Mouse (Mus musculus): ENCODE measurements at regions not wholly inside any gene's neighbourhood (a gene's known extent, or its start where the extent isn't known, plus 50 kb on each side); places are given as distances from the start of the nearest gene placed in this dataset.

GRCm38 (mm10) chr12:88605939-88606338, 116.7 kb upstream of the Nrxn3 start:
- H3K27me3 ChIP-seq (ENCODE audit: control insufficient read depth, insufficient read depth, low read length) = no peaks in the 10 kb centered on the region
- no peak for TF ChIP-seq POLR2A (IDR thresholded peaks at IDR 0.05; ENCODE audit: extremely low read depth, insufficient read depth, low read length)
- TF ChIP-seq CTCF (IDR thresholded peaks at IDR 0.05; ENCODE audit: low read depth, low read length) = no peak
- H3K36me3 ChIP-seq (ENCODE audit: control insufficient read depth, insufficient read depth, low read length) = no peaks in the 10 kb centered on the region
- H3K4me3 ChIP-seq (ENCODE audit: insufficient read depth, low read depth, low read length) = no peak overlapping the region
- no peaks in the 10 kb centered on the region for H3K4me1 ChIP-seq (ENCODE audit: control insufficient read depth, insufficient read depth, low read length)
- no peak for DNase-seq (ENCODE audit: extremely low read depth, low read depth, low spot score)
- H3K79me2 ChIP-seq (ENCODE audit: control insufficient read depth, insufficient read depth, low read length) = no peaks in the 10 kb centered on the region
- H3K27ac ChIP-seq (replicated peaks; ENCODE audit: insufficient read depth, low read depth, low read length) = no peak overlapping the region
- no peak overlapping the region for H3K9ac ChIP-seq (ENCODE audit: low read depth, low read length)

GRCm38 (mm10) chr12:88620084-88620483, 102.6 kb upstream of the Nrxn3 start:
- no peaks in the 10 kb centered on the region for H3K27me3 ChIP-seq (ENCODE audit: control insufficient read depth, insufficient read depth, low read length)
- 27% methylated on average over 2 of the region's 2 CpGs for WGBS
- H3K27ac ChIP-seq (replicated peaks; ENCODE audit: insufficient read depth, low read depth, low read length) = no peak overlapping the region
- no peak for DNase-seq (ENCODE audit: extremely low read depth, low read depth, low spot score)
- no peak overlapping the region for H3K9ac ChIP-seq (ENCODE audit: low read depth, low read length)
- no peak overlapping the region for H3K4me3 ChIP-seq (ENCODE audit: insufficient read depth, low read depth, low read length)
- H3K79me2 ChIP-seq (ENCODE audit: control insufficient read depth, insufficient read depth, low read length) = no peaks in the 10 kb centered on the region
- no peaks in the 10 kb centered on the region for H3K4me1 ChIP-seq (ENCODE audit: control insufficient read depth, insufficient read depth, low read length)
- TF ChIP-seq CTCF (IDR thresholded peaks at IDR 0.05; ENCODE audit: low read depth, low read length) (no peak), POLR2A (IDR thresholded peaks at IDR 0.05; ENCODE audit: extremely low read depth, insufficient read depth, low read length) (no peak)
- H3K36me3 ChIP-seq (ENCODE audit: control insufficient read depth, insufficient read depth, low read length) = no peaks in the 10 kb centered on the region

GRCm38 (mm10) chr12:88644281-88644680, 78.4 kb upstream of the Nrxn3 start:
- no peak overlapping the region for H3K27ac ChIP-seq (replicated peaks; ENCODE audit: insufficient read depth, low read depth, low read length)
- no peak overlapping the region for H3K4me3 ChIP-seq (ENCODE audit: insufficient read depth, low read depth, low read length)
- DNase-seq (ENCODE audit: extremely low read depth, low read depth, low spot score) = no peak
- H3K27me3 ChIP-seq (ENCODE audit: control insufficient read depth, insufficient read depth, low read length) = no peaks in the 10 kb centered on the region
- H3K36me3 ChIP-seq (ENCODE audit: control insufficient read depth, insufficient read depth, low read length) = no peaks in the 10 kb centered on the region
- no peak overlapping the region for H3K9ac ChIP-seq (ENCODE audit: low read depth, low read length)
- no peaks in the 10 kb centered on the region for H3K4me1 ChIP-seq (ENCODE audit: control insufficient read depth, insufficient read depth, low read length)
- no peaks in the 10 kb centered on the region for H3K79me2 ChIP-seq (ENCODE audit: control insufficient read depth, insufficient read depth, low read length)
- TF ChIP-seq CTCF (IDR thresholded peaks at IDR 0.05; ENCODE audit: low read depth, low read length) (no peak), POLR2A (IDR thresholded peaks at IDR 0.05; ENCODE audit: extremely low read depth, insufficient read depth, low read length) (no peak)

DNA sequence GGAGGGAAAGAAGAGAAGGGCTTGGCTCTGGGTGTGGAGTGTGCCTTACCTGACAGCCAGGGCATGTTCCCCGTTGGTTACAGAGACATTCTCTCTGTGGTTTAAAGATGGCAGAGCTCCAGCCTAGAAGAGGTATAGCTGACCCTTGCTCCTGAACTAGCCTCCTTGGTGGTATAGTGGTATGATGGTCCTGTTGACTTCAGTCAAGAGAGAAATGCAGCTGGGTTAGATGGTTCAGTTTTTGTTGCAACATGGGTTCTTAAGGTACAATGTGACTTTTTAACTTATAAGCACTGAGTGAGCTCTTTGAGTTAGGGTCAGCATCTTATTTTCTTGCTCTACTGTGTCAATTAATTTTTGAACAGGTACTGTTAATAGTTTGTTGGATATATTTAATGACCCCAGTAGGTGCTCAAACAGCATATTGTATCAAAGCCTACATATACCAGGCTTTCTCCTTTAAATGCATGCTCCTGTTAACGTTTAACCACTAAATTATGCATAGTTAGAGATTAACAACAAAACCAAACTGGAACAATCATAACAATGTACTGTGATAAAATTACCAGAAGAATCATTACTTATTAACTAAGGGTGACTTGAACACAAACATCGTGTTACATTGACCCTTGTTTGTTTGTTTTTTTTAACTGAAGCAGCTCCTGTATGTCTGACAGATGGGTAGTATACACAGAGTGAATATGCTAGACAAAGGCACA, 70.5 kb upstream of the Nrxn3 start:
- Histone ChIP-seq H3K9ac (ENCODE audit: low read depth, low read length) (no peak overlapping the region), H3K36me3 (ENCODE audit: control insufficient read depth, insufficient read depth, low read length) (no peaks in the 10 kb centered on the region), H3K27ac (replicated peaks; ENCODE audit: insufficient read depth, low read depth, low read length) (no peak overlapping the region), H3K4me1 (ENCODE audit: control insufficient read depth, insufficient read depth, low read length) (peaks cover 4% of the 10 kb centered on the region; the same call in 1 of the 2 replicates), H3K4me3 (ENCODE audit: insufficient read depth, low read depth, low read length) (no peak overlapping the region), H3K27me3 (ENCODE audit: control insufficient read depth, insufficient read depth, low read length) (no peaks in the 10 kb centered on the region), H3K79me2 (ENCODE audit: control insufficient read depth, insufficient read depth, low read length) (no peaks in the 10 kb centered on the region)
- WGBS = 48% methylated on average over 3 of the region's 3 CpGs
- DNase-seq (ENCODE audit: extremely low read depth, low read depth, low spot score) = peak; percentile 69
- TF ChIP-seq POLR2A (IDR thresholded peaks at IDR 0.05; ENCODE audit: extremely low read depth, insufficient read depth, low read length) = no peak
- TF ChIP-seq CTCF (IDR thresholded peaks at IDR 0.05; ENCODE audit: low read depth, low read length) = no peak

All from liver, adult 2 months (tissue).